Mouse (Mus musculus) intestine, embryonic 14.5 days (tissue): ENCODE data around the gene Scrn1. TPM values are rescaled to one million over a fixed set of nuclear protein-coding genes. Genes with fewer than 3 reads are reported as not detected.
A peak's percentile ranks its signal among the peaks of the same experiment; 100 is the strongest.

Experiments used
- ATAC-seq: fragments of 200-750 bp; cut with Nextera tagmentation; replicated peaks from 2 replicates; pipeline ENCODE4 v1.8.0; 2017; ENCODE audit warnings: low read depth, moderate number of reproducible peaks, moderate TSS enrichment, moderate library complexity; ENCODE audit not compliant: low FRiP score, low TSS enrichment
- DNase-seq: peaks from one replicate; pipeline ENCODE4 v3.0.0-alpha.2; 2018; ENCODE audit warnings: low spot score
- H3K27ac ChIP-seq: fragments of 300-500 bp; sonication (generic); 2 replicates; pipeline ENCODE4 v1.5.1; 2014; ENCODE audit warnings: low read depth, mild to moderate bottlenecking, control low read depth
- H3K27me3 ChIP-seq: fragments of 300-500 bp; sonication (generic); replicated peaks from 2 replicates; pipeline ENCODE4 v1.6.1; 2014; ENCODE audit warnings: low read length, control low read depth; ENCODE audit not compliant: control insufficient read depth, insufficient read depth
- H3K36me3 ChIP-seq: fragments of 300-500 bp; sonication (generic); 2 replicates; pipeline ENCODE4 v1.6.1; 2014; ENCODE audit warnings: low read length, control low read depth; ENCODE audit not compliant: control insufficient read depth, insufficient read depth
- H3K4me1 ChIP-seq: fragments of 300-500 bp; sonication (generic); replicated peaks from 2 replicates; pipeline ENCODE4 v1.6.1; 2014; ENCODE audit warnings: low read length, control low read depth, mixed read lengths; ENCODE audit not compliant: control insufficient read depth, insufficient read depth
- H3K4me2 ChIP-seq: fragments of 300-500 bp; sonication (generic); 2 replicates; pipeline ENCODE4 v1.6.1; 2014; ENCODE audit warnings: low read length
- H3K4me3 ChIP-seq: fragments of 300-500 bp; sonication (generic); 2 replicates; pipeline ENCODE4 v1.5.1; 2014; ENCODE audit warnings: low read depth, low read length, control low read depth, mixed read lengths
- H3K9ac ChIP-seq: fragments of 300-500 bp; sonication (generic); 2 replicates; pipeline ENCODE4 v1.6.1; 2014; ENCODE audit warnings: mild to moderate bottlenecking, low read length
- H3K9me3 ChIP-seq: fragments of 300-500 bp; sonication (generic); 2 replicates; pipeline ENCODE4 v1.6.1; 2016; ENCODE audit warnings: low read length, control low read depth; ENCODE audit not compliant: control insufficient read depth
- WGBS: fragments of 180-500 bp; shearing (Covaris S2); extraction: QIAGEN DNeasy Blood & Tissue Kit; methylation state at CpG from one replicate; pipeline ENCODE4 v1.1.7; 2014; 5-methylcytosine and 5-hydroxymethylcytosine counted together
- polyA plus RNA-seq: library from polyadenylated mRNA; unstranded; fragments of >200 nt; fragmentation: Nextera tagmentation; extraction: Ambion mirVana; gene quantifications from 2 replicates; pipeline ENCODE4 v1.2.1, GENCODE M21; 2014

Gene Scrn1
- polyA plus RNA-seq, result 9.5 and 9.9 TPM in 2 replicates

GRCm38 (mm10) chr6:54565665-54566545 lies at the start of gene Scrn1:
Gene Scrn1, minus strand, starts transcription at chr6:54566489.
- Histone ChIP-seq H3K4me2 (peak within 1 kb of the TSS; percentile 91), H3K27me3 (no peaks in the 10 kb centered on the region), H3K36me3 (no peaks in the 10 kb centered on the region), H3K4me1 (peaks cover 8% of the 10 kb centered on the region; the same call in 1 of the 2 replicates), H3K9ac (peak within 1 kb of the TSS; percentile 36), H3K4me3 (peak within 1 kb of the TSS; percentile 45), H3K9me3 (no peaks in the 10 kb centered on the region), H3K27ac (peak within 1 kb of the TSS; percentile 29; the same call in 1 of the 2 replicates)
- DNase-seq (peak; percentile 79), ATAC-seq (peak; percentile 76)
- 2% methylated on average over 60 of the region's 60 CpGs for WGBS

DNA sequence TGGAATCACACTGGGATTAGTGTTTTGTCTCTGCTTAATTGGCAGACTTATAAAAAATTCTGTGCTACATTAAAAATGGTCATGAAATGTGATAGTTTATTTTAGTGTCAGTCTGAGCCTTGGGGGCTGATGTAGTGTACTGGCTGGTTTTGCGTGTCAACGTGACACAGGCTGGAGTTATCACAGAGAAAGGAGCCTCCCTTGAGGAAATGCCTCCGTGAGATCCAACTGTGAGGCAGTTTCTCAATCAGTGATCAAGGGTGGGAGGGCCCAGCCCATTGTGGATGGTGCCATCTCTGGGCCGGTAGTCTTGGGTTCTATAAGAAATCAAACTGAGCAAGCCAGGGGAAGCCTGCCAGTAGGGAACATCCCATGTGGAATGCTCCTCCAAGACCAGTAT lies 40.0 kb upstream of the Scrn1 start:
- no peaks in the 10 kb centered on the region for H3K9me3 ChIP-seq
- H3K36me3 ChIP-seq, result no peaks in the 10 kb centered on the region
- WGBS, result 73% methylated on average over 4 of the region's 4 CpGs
- ATAC-seq (no peak), DNase-seq (no peak)
- no peak overlapping the region for H3K4me3 ChIP-seq
- no peak overlapping the region for H3K27ac ChIP-seq
- no peak overlapping the region for H3K9ac ChIP-seq
- no peak overlapping the region for H3K4me2 ChIP-seq
- H3K27me3 ChIP-seq, result no peaks in the 10 kb centered on the region
- no peaks in the 10 kb centered on the region for H3K4me1 ChIP-seq

DNA sequence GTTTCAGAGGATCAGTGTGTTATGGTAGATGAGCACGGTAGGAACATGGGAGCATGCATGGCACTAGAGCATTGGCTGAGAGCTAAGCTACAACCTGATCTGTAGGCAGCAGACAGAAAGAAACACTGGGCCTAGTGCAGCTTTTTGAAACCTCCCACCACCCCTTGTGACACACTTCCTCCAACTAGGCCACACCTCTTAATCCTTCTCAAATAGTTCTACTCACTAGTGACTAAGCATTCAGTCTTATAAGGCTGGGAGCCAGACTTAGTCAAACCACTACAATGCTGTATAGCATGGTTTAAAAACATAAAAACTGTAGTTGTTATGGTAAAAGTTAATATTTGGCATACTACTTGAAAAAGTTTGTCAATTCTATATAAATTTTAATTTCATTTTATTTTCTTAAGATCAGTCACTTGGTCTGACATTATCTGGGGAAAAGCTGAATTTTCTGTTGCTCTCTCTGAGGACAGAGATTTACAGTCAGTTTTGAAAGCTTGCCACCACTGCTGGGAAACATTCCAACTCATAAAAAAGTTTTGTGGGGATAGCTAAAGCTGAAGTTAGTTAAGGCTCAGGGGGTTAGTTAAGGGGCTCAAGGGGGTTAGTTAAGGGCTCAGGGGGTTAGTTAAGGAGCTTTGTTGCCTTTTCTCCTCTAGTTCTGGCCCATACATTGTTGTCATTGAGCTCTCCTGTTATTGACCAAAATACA lies 37.9 kb upstream of the Scrn1 start:
- 93% methylated on average over 1 of the region's 1 CpGs for WGBS
- Histone ChIP-seq H3K27me3 (no peaks in the 10 kb centered on the region), H3K4me2 (no peak overlapping the region), H3K4me1 (no peaks in the 10 kb centered on the region), H3K36me3 (no peaks in the 10 kb centered on the region), H3K27ac (no peak overlapping the region), H3K4me3 (no peak overlapping the region), H3K9me3 (no peaks in the 10 kb centered on the region), H3K9ac (no peak overlapping the region)
- DNase-seq, result no peak
- no peak for ATAC-seq

DNA sequence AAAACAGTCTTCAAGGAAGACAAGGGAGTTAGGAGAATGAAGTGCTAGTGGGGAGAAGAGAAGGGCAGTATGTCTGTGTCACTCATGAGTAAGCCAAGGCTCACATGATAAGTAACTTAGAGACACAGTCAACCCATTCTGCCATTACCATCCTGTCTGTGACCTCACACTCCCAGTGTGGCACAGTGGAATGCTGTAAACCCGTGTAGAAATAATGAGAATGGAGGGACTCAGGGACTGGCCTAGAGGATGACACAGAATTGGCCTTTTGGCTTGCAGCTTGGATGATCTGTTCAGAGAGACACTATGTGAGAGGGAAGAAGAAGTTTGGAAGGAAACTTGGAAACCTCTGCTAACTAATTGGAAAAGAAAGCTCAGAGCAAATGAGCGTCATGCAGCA lies 36.6 kb upstream of the Scrn1 start:
- Histone ChIP-seq H3K9ac (no peak overlapping the region), H3K27me3 (no peaks in the 10 kb centered on the region), H3K27ac (no peak overlapping the region), H3K4me2 (no peak overlapping the region), H3K9me3 (no peaks in the 10 kb centered on the region), H3K36me3 (no peaks in the 10 kb centered on the region), H3K4me3 (no peak overlapping the region), H3K4me1 (no peaks in the 10 kb centered on the region)
- 86% methylated on average over 2 of the region's 2 CpGs for WGBS
- DNase-seq (no peak), ATAC-seq (no peak)

DNA sequence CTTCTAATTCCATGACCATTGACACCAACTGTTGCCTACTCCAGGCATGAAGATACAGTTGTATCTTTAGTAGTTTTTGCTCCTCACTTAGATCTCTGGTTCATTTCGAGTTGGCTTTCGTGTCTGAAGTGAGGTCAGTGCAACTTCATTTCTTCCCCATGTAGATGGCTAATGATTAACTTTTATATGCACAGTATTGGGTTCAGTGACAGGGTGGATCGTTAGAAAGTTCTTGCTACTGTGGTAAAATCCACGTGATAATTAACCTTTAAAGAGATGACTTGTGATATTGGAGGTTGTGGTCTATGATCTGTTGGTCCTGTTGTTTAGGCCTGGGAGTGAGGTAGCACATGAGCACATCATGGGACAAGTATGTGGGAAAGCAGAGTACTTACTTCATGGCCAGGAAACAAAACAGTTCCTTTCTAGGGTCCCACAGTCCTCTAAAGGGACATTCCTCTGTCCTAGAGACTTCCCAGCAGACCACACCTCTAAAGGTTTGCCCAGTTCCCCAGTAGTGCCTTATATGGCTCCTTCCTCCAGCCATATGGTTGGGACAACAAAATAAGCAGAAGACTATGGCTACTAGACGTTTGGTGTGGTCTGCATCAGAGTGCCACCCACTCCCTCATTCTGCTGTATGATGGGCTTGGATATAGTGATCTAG lies 34.5 kb upstream of the Scrn1 start:
- H3K36me3 ChIP-seq, result no peaks in the 10 kb centered on the region
- no peak overlapping the region for H3K4me2 ChIP-seq
- 68% methylated on average over 5 of the region's 5 CpGs for WGBS
- DNase-seq, result no peak
- no peak overlapping the region for H3K9ac ChIP-seq
- H3K4me3 ChIP-seq, result no peak overlapping the region
- H3K9me3 ChIP-seq, result no peaks in the 10 kb centered on the region
- H3K4me1 ChIP-seq, result peaks cover 6% of the 10 kb centered on the region; the same call in 1 of the 2 replicates
- no peaks in the 10 kb centered on the region for H3K27me3 ChIP-seq
- H3K27ac ChIP-seq, result no peak overlapping the region
- peak; percentile 72 for ATAC-seq

DNA sequence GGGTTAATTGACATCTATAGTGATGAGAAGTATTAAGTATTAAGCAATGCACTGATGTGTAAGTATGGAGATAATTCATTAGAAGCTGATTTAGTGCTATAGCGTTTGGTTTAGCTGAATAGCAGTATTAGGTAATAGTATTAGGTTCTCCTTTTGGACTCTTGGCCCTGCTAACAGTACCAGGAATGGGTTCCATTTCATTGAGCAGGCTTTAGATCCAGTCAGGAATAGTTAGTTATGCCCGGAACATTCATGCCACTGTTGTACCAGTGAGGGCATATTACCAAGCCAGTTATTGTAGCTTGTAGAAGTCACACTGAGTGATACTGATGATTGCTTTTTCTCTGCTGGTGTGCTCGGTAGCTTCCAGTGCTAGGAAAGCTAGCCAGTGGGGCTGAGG lies 31.4 kb upstream of the Scrn1 start:
- WGBS, result 93% methylated on average over 3 of the region's 3 CpGs
- ATAC-seq, result no peak
- H3K27ac ChIP-seq, result no peak overlapping the region

DNA sequence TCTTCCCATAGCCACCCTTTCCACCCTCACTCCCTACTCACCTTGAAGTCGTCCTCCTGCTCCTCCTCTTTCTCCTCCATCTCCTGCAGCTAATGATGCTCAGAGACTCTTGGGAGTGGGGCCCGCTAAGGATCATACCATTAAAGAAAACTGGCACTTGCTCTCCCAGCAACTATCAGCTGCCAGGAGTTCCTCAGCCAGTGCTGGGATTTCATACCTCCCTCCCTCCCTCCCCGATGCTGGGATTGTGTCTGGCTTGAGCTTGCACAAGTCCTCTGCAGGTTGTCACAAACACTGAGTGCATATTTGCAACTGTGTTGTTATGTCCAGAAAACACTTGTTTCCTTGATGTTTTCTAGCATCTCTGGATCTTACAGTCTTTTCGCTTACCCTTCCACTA lies 30.9 kb upstream of the Scrn1 start, which contains the start of gene Fkbp14:
Gene Fkbp14, minus strand, starts transcription at position 101 of the 400 bp plus-strand sequence.
- 69% methylated on average over 4 of the region's 4 CpGs for WGBS
- Histone ChIP-seq H3K36me3 (no peaks in the 10 kb centered on the region), H3K4me1 (peaks cover 17% of the 10 kb centered on the region), H3K4me3 (peak within 1 kb of the TSS; percentile 81; the same call in 1 of the 2 replicates), H3K9me3 (no peaks in the 10 kb centered on the region), H3K4me2 (peak within 1 kb of the TSS; percentile 59), H3K27ac (no peak within 1 kb of the TSS), H3K27me3 (no peaks in the 10 kb centered on the region), H3K9ac (no peak within 1 kb of the TSS)
- DNase-seq (no peak), ATAC-seq (no peak)

More for the DNA sequence above, 31.4 kb upstream of the Scrn1 start:
- H3K9me3 ChIP-seq, result no peaks in the 10 kb centered on the region
- H3K9ac ChIP-seq, result no peak overlapping the region
- no peak for DNase-seq
- no peak overlapping the region for H3K4me2 ChIP-seq
- H3K4me3 ChIP-seq, result no peak overlapping the region
- H3K27me3 ChIP-seq, result no peaks in the 10 kb centered on the region
- peaks cover 17% of the 10 kb centered on the region for H3K4me1 ChIP-seq
- H3K36me3 ChIP-seq, result no peaks in the 10 kb centered on the region

DNA sequence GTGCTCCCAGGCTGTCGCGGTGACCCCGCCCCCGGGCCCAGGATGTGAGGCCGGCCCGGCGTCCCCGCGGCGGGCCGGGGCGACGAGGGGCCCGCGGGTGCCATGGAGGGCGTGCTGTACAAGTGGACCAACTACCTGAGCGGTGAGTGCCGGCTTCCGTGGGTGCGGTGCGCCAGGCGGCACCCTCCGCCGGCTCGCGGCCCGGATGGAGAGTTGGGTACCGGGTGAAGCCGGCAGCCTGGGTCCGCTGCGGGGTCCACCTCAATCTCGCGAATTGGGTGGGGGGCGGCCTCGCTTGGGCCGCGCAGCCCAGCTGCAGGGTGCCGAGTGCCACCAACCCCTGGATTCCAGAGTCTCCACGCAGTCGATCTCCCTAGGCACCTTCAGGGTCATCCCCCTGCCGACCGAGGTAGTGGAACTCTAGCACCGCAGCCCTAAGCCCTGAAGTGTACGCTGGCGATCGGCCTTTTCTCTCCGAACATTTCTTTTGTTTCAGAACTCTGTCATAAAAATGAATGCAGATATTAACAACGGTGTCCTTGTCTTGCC lies 29.1 kb upstream of the Scrn1 start:
- ATAC-seq (peak; percentile 44), DNase-seq (no peak)
- Histone ChIP-seq H3K9ac (peak overlapping the region; percentile 76), H3K27me3 (no peaks in the 10 kb centered on the region), H3K36me3 (no peaks in the 10 kb centered on the region), H3K4me2 (peak overlapping the region; percentile 59), H3K27ac (peak overlapping the region; percentile 55; the same call in 1 of the 2 replicates), H3K9me3 (no peaks in the 10 kb centered on the region), H3K4me3 (peak overlapping the region; percentile 81), H3K4me1 (peaks cover 29% of the 10 kb centered on the region)
- under 1% methylated on average over 45 of the region's 48 CpGs for WGBS
